ENCODE assay signal across 9 mouse cellular contexts in genomic region chr12:31265005-31265721, GRCm38 (mm10). TPM values are rescaled to one million over a fixed set of nuclear protein-coding genes. Genes with fewer than 3 reads are reported as not detected.
A peak's percentile ranks its signal among the peaks of the same experiment; 100 is the strongest.
DNase-seq lines count a peak whose midpoint lies in the region; ATAC-seq and TF ChIP-seq lines count a peak whose summit lies in the region.
"Had no signal": no experiment of that assay in that cellular context is flagged by ENCODE, and none has a peak within 500 bp of the region (broad histone marks: within the 10 kb centered on the region; RNA-seq: fewer than 3 reads in every experiment).

Gene Lamb1, plus strand, starts transcription at chr12:31265234.

- peaks cover 15% of the 10 kb centered on the region; the same call in 1 of the 2 replicates for H3K4me1 ChIP-seq in embryonic fibroblast, embryonic 13.5 days (ENCODE audit: control insufficient read depth, insufficient read depth, low read length)
- H3K4me1 ChIP-seq in heart, embryonic 16.5 days (ENCODE audit: control insufficient read depth, insufficient read depth, low read length) = peaks cover 56% of the 10 kb centered on the region
- no peaks in the 10 kb centered on the region for H3K4me1 ChIP-seq in liver, postnatal 0 days (ENCODE audit: insufficient read depth)

- no peaks in the 10 kb centered on the region for H3K9me3 ChIP-seq in heart, embryonic 16.5 days (replicated peaks; ENCODE audit: control insufficient read depth, low read length)
- no peaks in the 10 kb centered on the region for H3K9me3 ChIP-seq in liver, postnatal 0 days (ENCODE audit: low read length)

- no peak for TF ChIP-seq EP300 in liver, postnatal 0 days (IDR thresholded peaks at IDR 0.05; ENCODE audit: low read depth)

- H3K4me2 ChIP-seq in heart, embryonic 16.5 days (ENCODE audit: low read depth, low read length) = peak within 1 kb of the TSS; percentile 77
- H3K4me2 ChIP-seq in liver, postnatal 0 days (ENCODE audit: low read depth, low read length) = peak within 1 kb of the TSS; percentile 66

- peak within 1 kb of the TSS; percentile 74 for H3K4me3 ChIP-seq in embryonic fibroblast, embryonic 13.5 days (ENCODE audit: insufficient read depth, low read length)
- peak within 1 kb of the TSS; percentile 87 for H3K4me3 ChIP-seq in heart, embryonic 16.5 days (ENCODE audit: low read length)
- H3K4me3 ChIP-seq in liver, postnatal 0 days (ENCODE audit: low read depth, low read length) = peak within 1 kb of the TSS; percentile 37

- no peak for TF ChIP-seq CTCF in embryonic fibroblast, embryonic 13.5 days (IDR thresholded peaks at IDR 0.05; ENCODE audit: borderline replicate concordance, insufficient read depth, low read length)
- no peak for TF ChIP-seq CTCF in liver, postnatal 0 days (IDR thresholded peaks at IDR 0.05; ENCODE audit: low read depth)

- peak within 1 kb of the TSS; percentile 85 for H3K9ac ChIP-seq in heart, embryonic 16.5 days (ENCODE audit: low read length)
- peak within 1 kb of the TSS; percentile 8; the same call in 1 of the 2 replicates for H3K9ac ChIP-seq in liver, postnatal 0 days (replicated peaks)

- under 1% methylated on average over 39 of the region's 39 CpGs for WGBS in heart, embryonic 16.5 days
- WGBS in liver, postnatal 0 days (ENCODE audit: insufficient replicate concordance) = under 1% methylated on average over 36 of the region's 39 CpGs

- peak within 1 kb of the TSS; percentile 44 for H3K27ac ChIP-seq in embryonic fibroblast, embryonic 13.5 days (ENCODE audit: insufficient read depth, low read length)
- peak within 1 kb of the TSS; percentile 87 for H3K27ac ChIP-seq in heart, embryonic 16.5 days (ENCODE audit: low read length)
- no peak within 1 kb of the TSS for H3K27ac ChIP-seq in liver, postnatal 0 days (ENCODE audit: low read depth)

- H3K36me3 ChIP-seq in heart, embryonic 16.5 days (ENCODE audit: control insufficient read depth, insufficient read depth) = peaks cover 8% of the 10 kb centered on the region
- no peaks in the 10 kb centered on the region for H3K36me3 ChIP-seq in liver, postnatal 0 days (replicated peaks; ENCODE audit: insufficient read depth, low read length)

- TF ChIP-seq POLR2A in embryonic fibroblast, embryonic 13.5 days (IDR thresholded peaks at IDR 0.05; ENCODE audit: low read depth, low read length) = peak; percentile 91

- no peaks in the 10 kb centered on the region for H3K27me3 ChIP-seq in heart, embryonic 16.5 days (ENCODE audit: control insufficient read depth, insufficient read depth, low read length)
- peaks cover 35% of the 10 kb centered on the region for H3K27me3 ChIP-seq in liver, postnatal 0 days (ENCODE audit: insufficient read depth, low read length)

- peak; percentile 75 for ATAC-seq in heart, embryonic 16.5 days (replicated peaks; ENCODE audit: extremely low read depth, insufficient read depth, low FRiP score)
- ATAC-seq in liver, postnatal 0 days = no peak

- peak; percentile 28 to 68 for DNase-seq in layer of hippocampus, adult 18-20 months (ENCODE audit: low spot score in 2 of 2)
- DNase-seq in layer of hippocampus, adult 9-10 months (ENCODE audit: low spot score) = no peak
- DNase-seq in kidney, postnatal 25 days = peak; percentile 91 to 94
- no peak for DNase-seq in liver, postnatal 0 days
- DNase-seq in ovary, postnatal 10 days (ENCODE audit: low spot score) = peak; percentile 73
- DNase-seq in spleen, postnatal 14 days (ENCODE audit: low spot score in 2 of 2) = no peak

RNA-seq across cellular contexts. Expression of gene Lamb1, which starts in this region (rescaled TPM):
- 10 to 100 TPM; 34.9 to 38.1 TPM for total RNA-seq in layer of hippocampus, adult 18-20 months (2021)
- 219 and 222 TPM in 2 replicates for polyA plus RNA-seq in embryonic fibroblast, embryonic 13.5 days (2011; ENCODE audit: insufficient read length, low read depth, missing spikeins)
- 92.1 and 113 TPM in 2 replicates for polyA plus RNA-seq in heart, embryonic 16.5 days (2015; fragmentation: Nextera tagmentation; extraction: Ambion mirVana)
- polyA plus RNA-seq in liver, postnatal 0 days (2015; fragmentation: Nextera tagmentation; extraction: Ambion mirVana) = 3.1 and 3.3 TPM in 2 replicates
- total RNA-seq: MEL had no signal

Comparison
In these comparisons a context has a peak if more than half of its experiments do, and no peak if none do; other contexts are left out.
1. RNA of gene Lamb1 (polyA plus RNA-seq): 219 to 222 TPM in embryonic fibroblast, embryonic 13.5 days and 92.1 to 113 TPM in heart, embryonic 16.5 days; 3.1 to 3.3 TPM in liver, postnatal 0 days; every median in the first group is over 10 times any median in the second.
2. DNase-seq: peak in layer of hippocampus, adult 18-20 months (2 of 2), kidney, postnatal 25 days (2 of 2) and ovary, postnatal 10 days (single experiment); none in layer of hippocampus, adult 9-10 months (single experiment), liver, postnatal 0 days (single experiment) and spleen, postnatal 14 days (0 of 2).
3. H3K4me3 ChIP-seq: peak in every context shown above with its lines; median percentile 87 in heart, embryonic 16.5 days; 74 in embryonic fibroblast, embryonic 13.5 days; 37 in liver, postnatal 0 days.